Mouse (Mus musculus) cerebellum, adult 2 months (tissue): ENCODE data around the gene Mob3b.

Experiments used
- CTCF ChIP-seq: fragments of 200-500 bp; IDR thresholded peaks from 2 replicates; pipeline ENCODE4 v1.5.1; 2011; ENCODE audit warnings: low read depth, mild to moderate bottlenecking, control low read depth, low read length, moderate library complexity, borderline replicate concordance; ENCODE audit not compliant: insufficient read depth
- POLR2A ChIP-seq: fragments of 200-500 bp; IDR thresholded peaks from 2 replicates; pipeline ENCODE4 v1.6.1; 2011; ENCODE audit warnings: low read length, control low read depth, borderline replicate concordance; ENCODE audit not compliant: insufficient read depth

DNA sequence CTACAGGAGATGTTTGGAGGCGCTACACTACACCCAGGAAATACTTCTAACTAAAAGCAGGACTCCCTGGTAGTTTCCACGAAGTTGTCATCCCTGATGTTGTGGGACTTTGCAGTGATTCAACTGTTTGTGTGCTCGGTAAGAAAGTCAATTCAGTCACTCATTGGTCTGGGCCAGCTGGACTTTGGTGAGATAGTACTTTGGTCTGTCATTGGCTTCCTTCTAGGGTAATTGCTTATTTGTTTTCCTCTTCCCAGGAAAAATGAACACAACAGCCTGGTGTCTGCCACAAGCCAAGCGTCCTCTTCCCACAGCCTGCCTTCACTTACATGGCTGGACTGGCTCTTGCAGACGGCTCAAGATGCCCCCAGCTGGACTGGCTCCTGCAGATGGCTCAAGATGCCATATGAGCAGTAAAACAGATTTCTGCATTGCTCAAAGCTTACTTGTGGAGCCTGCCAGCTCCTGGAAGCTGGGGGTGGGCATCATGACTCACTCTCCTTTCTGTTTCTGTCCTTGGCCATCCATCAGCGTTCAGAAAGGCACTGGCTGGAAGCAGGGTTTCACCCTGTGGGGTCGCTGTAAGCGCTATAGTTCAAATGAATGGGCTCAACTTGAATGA is 190.8 kb downstream of the Mob3b start:
- TF ChIP-seq CTCF (no peak), POLR2A (no peak)
